Mouse (Mus musculus) cortical plate, adult 2 months (tissue): ENCODE measurements at regions not wholly inside any gene's neighbourhood (a gene's known extent, or its start where the extent isn't known, plus 50 kb on each side); places are given as distances from the start of the nearest gene placed in this dataset.

Experiments used
- CTCF ChIP-seq: fragments of 200-500 bp; IDR thresholded peaks from 2 replicates; pipeline ENCODE4 v1.5.1; 2011; ENCODE audit warnings: mild to moderate bottlenecking, control low read depth, low read length; ENCODE audit not compliant: insufficient read depth; ENCODE audit errors: extremely low read depth
- POLR2A ChIP-seq: fragments of 200-500 bp; IDR thresholded peaks from 2 replicates; pipeline ENCODE4 v1.6.1; 2011; ENCODE audit warnings: mild to moderate bottlenecking, low read length, control low read depth; ENCODE audit not compliant: insufficient read depth; ENCODE audit errors: extremely low read depth

- TF ChIP-seq POLR2A (no peak), CTCF (no peak)
These were observed 264.5 kb upstream of the Igfbp7 start for GRCm38 (mm10) chr5:77672073-77672924.
